Mouse (Mus musculus): ENCODE measurements at regions not wholly inside any gene's neighbourhood (a gene's known extent, or its start where the extent isn't known, plus 50 kb on each side); places are given as distances from the start of the nearest gene placed in this dataset.

- no peak for DNase-seq (ENCODE audit: extremely low spot score, low read depth, low spot score)
Measured at GRCm38 (mm10) chrX:11713423-11713822, 385.8 kb downstream of the H2al1j start.

- no peak for DNase-seq (ENCODE audit: extremely low spot score, low read depth, low spot score)
Measured at GRCm38 (mm10) chrX:11716773-11717172, 389.2 kb downstream of the H2al1j start.

- DNase-seq (ENCODE audit: extremely low spot score, low read depth, low spot score) = no peak
Measured at GRCm38 (mm10) chrX:11718778-11719177, 391.2 kb downstream of the H2al1j start.

GRCm38 (mm10) chrX:11720517-11720916 lies 392.9 kb downstream of the H2al1j start:
- DNase-seq (ENCODE audit: extremely low spot score, low read depth, low spot score) = no peak

GRCm38 (mm10) chrX:11722730-11723129 lies 395.1 kb downstream of the H2al1j start:
- no peak for DNase-seq (ENCODE audit: extremely low spot score, low read depth, low spot score)

GRCm38 (mm10) chrX:11724718-11725117 lies 397.1 kb downstream of the H2al1j start:
- DNase-seq (ENCODE audit: extremely low spot score, low read depth, low spot score) = no peak

- DNase-seq (ENCODE audit: extremely low spot score, low read depth, low spot score) = no peak
Measured at GRCm38 (mm10) chrX:11726524-11727231, 399.1 kb downstream of the H2al1j start.

GRCm38 (mm10) chrX:11728481-11728880 lies 400.9 kb downstream of the H2al1j start:
- DNase-seq (ENCODE audit: extremely low spot score, low read depth, low spot score) = no peak

- DNase-seq (ENCODE audit: extremely low spot score, low read depth, low spot score) = no peak
Measured at GRCm38 (mm10) chrX:11729992-11730391, 402.4 kb downstream of the H2al1j start.

- DNase-seq (ENCODE audit: extremely low spot score, low read depth, low spot score) = no peak
Measured at GRCm38 (mm10) chrX:11732371-11732770, 404.7 kb downstream of the H2al1j start.

GRCm38 (mm10) chrX:11734505-11735435 lies 407.1 kb downstream of the H2al1j start:
- no peak for DNase-seq (ENCODE audit: extremely low spot score, low read depth, low spot score)

- no peak for DNase-seq (ENCODE audit: extremely low spot score, low read depth, low spot score)
Measured at GRCm38 (mm10) chrX:11735516-11736170, 408.0 kb downstream of the H2al1j start.

GRCm38 (mm10) chrX:11736481-11736880 lies 408.9 kb downstream of the H2al1j start:
- DNase-seq (ENCODE audit: extremely low spot score, low read depth, low spot score) = no peak

- DNase-seq (ENCODE audit: extremely low spot score, low read depth, low spot score) = no peak
Measured at GRCm38 (mm10) chrX:11739565-11739964, 411.9 kb downstream of the H2al1j start.

GRCm38 (mm10) chrX:11745911-11746310 lies 414.2 kb downstream of the Bcor start:
- no peak for DNase-seq (ENCODE audit: extremely low spot score, low read depth, low spot score)

- no peak for DNase-seq (ENCODE audit: extremely low spot score, low read depth, low spot score)
Measured at GRCm38 (mm10) chrX:11747386-11748121, 412.6 kb downstream of the Bcor start.

GRCm38 (mm10) chrX:11748278-11748677 lies 411.9 kb downstream of the Bcor start:
- DNase-seq (ENCODE audit: extremely low spot score, low read depth, low spot score) = no peak

- no peak for DNase-seq (ENCODE audit: extremely low spot score, low read depth, low spot score)
Measured at GRCm38 (mm10) chrX:11752513-11752912, 407.6 kb downstream of the Bcor start.

GRCm38 (mm10) chrX:11752973-11753590 lies 407.1 kb downstream of the Bcor start:
- no peak for DNase-seq (ENCODE audit: extremely low spot score, low read depth, low spot score)

GRCm38 (mm10) chrX:11755046-11755445 lies 405.1 kb downstream of the Bcor start:
- no peak for DNase-seq (ENCODE audit: extremely low spot score, low read depth, low spot score)
